Mouse (Mus musculus) megakaryocyte, embryonic 14.5 days (primary cell): ENCODE measurements around the gene Gm973.

Experiments
- FLI1 ChIP-seq: IDR thresholded peaks from 2 replicates; pipeline ENCODE4 v1.6.1; 2012; ENCODE audit warnings: low read length, inconsistent platforms, mixed read lengths
- GATA1 ChIP-seq: IDR thresholded peaks from 3 replicates; pipeline ENCODE4 v1.6.1; 2012; ENCODE audit warnings: mixed read lengths, low read length, inconsistent platforms, borderline replicate concordance

DNA sequence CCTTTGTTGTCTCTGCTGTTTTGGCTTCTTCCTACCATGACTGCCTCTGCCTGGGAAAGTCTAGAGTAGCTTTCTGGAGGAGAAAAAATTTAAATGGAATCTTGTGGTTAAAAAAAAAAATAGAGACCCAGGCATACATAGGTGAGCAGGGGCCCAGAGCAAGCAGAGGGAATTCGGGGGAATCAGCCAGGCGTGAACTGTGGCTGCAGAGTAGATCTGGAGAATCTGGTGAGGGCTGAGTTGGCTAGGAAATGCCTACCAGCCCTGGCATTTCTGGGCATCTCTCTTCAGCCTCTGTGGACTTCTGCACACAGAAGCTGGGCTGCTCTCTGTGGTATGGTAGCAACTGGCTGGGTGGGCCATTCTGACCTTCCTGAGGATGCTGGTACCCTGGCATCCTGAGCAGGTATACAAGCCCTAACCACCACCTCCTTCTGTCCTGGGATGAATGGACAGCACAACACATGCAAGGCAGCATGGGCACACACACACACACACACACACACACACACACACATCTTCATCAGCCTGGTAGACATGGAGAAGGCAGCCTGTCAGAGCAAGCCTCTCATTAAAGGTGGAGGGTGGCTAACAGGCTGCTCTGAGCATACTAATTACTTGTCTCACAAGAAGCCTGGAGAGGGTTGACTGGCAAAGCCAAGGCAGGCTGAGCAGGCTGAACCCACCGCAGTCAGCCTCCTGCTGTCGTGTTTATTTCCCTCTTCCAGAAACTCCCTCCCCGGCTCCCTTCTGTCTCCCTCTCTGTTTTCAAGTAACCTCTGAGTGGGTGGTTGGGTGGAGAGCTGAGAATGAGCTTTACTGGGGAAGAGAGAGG, 19.1 kb downstream of the Gm973 start:
- TF ChIP-seq GATA1 (no peak), FLI1 (no peak)
